Mouse (Mus musculus) small intestine, adult 2 months (tissue): ENCODE data around the gene Mthfr. TPM values are rescaled to one million over a fixed set of nuclear protein-coding genes. Genes with fewer than 3 reads are reported as not detected.

Experiments
- H3K27ac ChIP-seq: fragments of 200-500 bp; 2 replicates; pipeline ENCODE4 v1.5.1; 2012; ENCODE audit warnings: low read depth, low read length, control low read depth, inconsistent platforms; ENCODE audit not compliant: insufficient read depth
- H3K27me3 ChIP-seq: fragments of 200-500 bp; 2 replicates; pipeline ENCODE4 v1.6.1; 2012; ENCODE audit warnings: mild to moderate bottlenecking, moderate library complexity, low read length, inconsistent platforms; ENCODE audit not compliant: control insufficient read depth, insufficient read depth
- H3K36me3 ChIP-seq: fragments of 200-500 bp; 2 replicates; pipeline ENCODE4 v1.6.1; 2012; ENCODE audit warnings: mild to moderate bottlenecking, low read length, control low read depth, inconsistent platforms; ENCODE audit not compliant: control insufficient read depth, insufficient read depth
- H3K4me1 ChIP-seq: fragments of 200-500 bp; 2 replicates; pipeline ENCODE4 v1.6.1; 2012; ENCODE audit warnings: low read length, inconsistent platforms, mixed read lengths; ENCODE audit not compliant: control insufficient read depth, insufficient read depth, insufficient read length
- H3K4me3 ChIP-seq: fragments of 200-500 bp; 2 replicates; pipeline ENCODE4 v1.5.1; 2012; ENCODE audit warnings: low read depth, mild to moderate bottlenecking, control low read depth, inconsistent platforms, low read length, moderate library complexity
- CTCF ChIP-seq: fragments of 200-500 bp; IDR thresholded peaks from 2 replicates; pipeline ENCODE4 v1.5.1; 2012; ENCODE audit warnings: low read depth, mild to moderate bottlenecking, control low read depth, inconsistent platforms, low read length, moderate library complexity, mixed read lengths; ENCODE audit not compliant: insufficient replicate concordance, insufficient read length; ENCODE audit errors: extremely low read depth
- POLR2A ChIP-seq: fragments of 200-500 bp; IDR thresholded peaks from 2 replicates; pipeline ENCODE4 v1.6.1; 2012; ENCODE audit warnings: low read depth, mild to moderate bottlenecking, control low read depth, inconsistent platforms, low read length, moderate library complexity
- WGBS: fragments of 180-500 bp; shearing (Covaris S2); methylation state at CpG from one replicate; pipeline ENCODE4 v1.1.7; 2018; 5-methylcytosine and 5-hydroxymethylcytosine counted together
- polyA plus RNA-seq: library from polyadenylated mRNA; depleted of rRNA; stranded (reverse); fragments of >200 nt; gene quantifications from 2 replicates; pipeline ENCODE4 v1.2.3, GENCODE M21; 2012

The Mthfr gene
- polyA plus RNA-seq, 1 experiment = 8.8 TPM

DNA sequence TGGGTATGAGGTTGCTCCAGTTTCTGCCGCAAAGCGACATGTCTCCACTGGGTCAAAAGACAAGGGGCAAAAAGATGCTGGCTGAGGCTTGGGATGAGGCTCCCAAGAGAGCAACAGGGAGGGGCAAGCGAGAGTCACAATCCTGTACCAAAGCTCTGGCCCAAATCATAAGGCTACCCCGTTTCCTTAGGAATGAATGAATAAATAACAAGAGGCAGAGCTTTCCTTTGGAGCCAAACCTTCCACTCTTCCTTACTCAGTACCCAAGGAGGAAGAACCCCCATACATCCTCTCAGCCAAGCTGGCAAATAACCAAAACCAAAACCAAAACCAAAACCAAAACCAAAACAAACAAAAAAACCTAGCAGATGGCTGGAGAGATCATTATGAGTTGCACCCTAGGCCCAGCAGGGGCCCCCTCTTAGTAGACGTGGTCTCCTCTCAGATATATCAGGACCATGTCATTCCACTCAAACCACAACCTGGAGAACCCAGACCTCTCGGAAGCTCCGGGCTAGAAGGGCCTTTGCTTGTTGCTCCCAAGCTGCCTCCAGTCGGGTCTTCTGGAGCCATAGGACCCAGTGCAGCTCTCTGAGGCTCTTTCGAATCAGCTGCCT lies 30.8 kb downstream of the Mthfr start:
- H3K27me3 ChIP-seq = no peaks in the 10 kb centered on the region
- H3K36me3 ChIP-seq = no peaks in the 10 kb centered on the region
- 71% methylated on average over 9 of the region's 9 CpGs for WGBS
- no peaks in the 10 kb centered on the region; the same call in 1 of the 2 replicates for H3K4me1 ChIP-seq
- TF ChIP-seq CTCF (no peak), POLR2A (no peak)
- 0 out of 2 replicates have a peak overlapping the region, but pooled peaks have one; percentile 12 for H3K27ac ChIP-seq
- H3K4me3 ChIP-seq = no peak overlapping the region

DNA sequence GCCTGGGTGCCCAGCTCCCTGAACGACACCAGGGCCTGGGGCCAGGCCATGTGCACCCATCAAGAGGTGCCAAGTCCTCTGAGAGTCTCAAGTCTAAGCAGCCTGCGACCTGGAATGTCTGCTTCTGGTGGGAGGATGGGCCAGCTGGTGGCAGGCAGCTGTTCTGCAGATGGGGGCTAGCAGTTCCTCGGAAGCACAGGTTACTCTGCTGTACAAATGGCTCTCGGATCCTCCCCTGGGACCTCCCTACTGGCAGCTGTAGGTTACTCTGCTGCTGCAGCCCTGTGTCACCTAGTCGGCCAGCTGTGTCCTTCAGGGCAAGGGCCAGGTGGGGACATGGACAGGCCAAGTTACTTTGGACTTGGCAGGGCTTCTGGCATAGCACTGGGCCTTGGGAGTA lies 32.6 kb downstream of the Mthfr start:
- no peaks in the 10 kb centered on the region for H3K27me3 ChIP-seq
- no peak overlapping the region for H3K4me3 ChIP-seq
- WGBS = 56% methylated on average over 5 of the region's 5 CpGs
- no peaks in the 10 kb centered on the region; the same call in 1 of the 2 replicates for H3K4me1 ChIP-seq
- no peak overlapping the region for H3K27ac ChIP-seq
- H3K36me3 ChIP-seq = no peaks in the 10 kb centered on the region
- TF ChIP-seq POLR2A (no peak), CTCF (no peak)

- Histone ChIP-seq H3K36me3 (no peaks in the 10 kb centered on the region), H3K4me1 (no peaks in the 10 kb centered on the region; the same call in 1 of the 2 replicates), H3K4me3 (peak overlapping the region; percentile 60), H3K27me3 (no peaks in the 10 kb centered on the region), H3K27ac (no peak overlapping the region)
- TF ChIP-seq POLR2A (no peak), CTCF (peak; percentile 4; the same call in 1 of the 2 replicates)
- WGBS = 29% methylated on average over 17 of the region's 17 CpGs
These were observed 35.8 kb downstream of the Mthfr start for GRCm38 (mm10) chr4:148074521-148075189.

DNA sequence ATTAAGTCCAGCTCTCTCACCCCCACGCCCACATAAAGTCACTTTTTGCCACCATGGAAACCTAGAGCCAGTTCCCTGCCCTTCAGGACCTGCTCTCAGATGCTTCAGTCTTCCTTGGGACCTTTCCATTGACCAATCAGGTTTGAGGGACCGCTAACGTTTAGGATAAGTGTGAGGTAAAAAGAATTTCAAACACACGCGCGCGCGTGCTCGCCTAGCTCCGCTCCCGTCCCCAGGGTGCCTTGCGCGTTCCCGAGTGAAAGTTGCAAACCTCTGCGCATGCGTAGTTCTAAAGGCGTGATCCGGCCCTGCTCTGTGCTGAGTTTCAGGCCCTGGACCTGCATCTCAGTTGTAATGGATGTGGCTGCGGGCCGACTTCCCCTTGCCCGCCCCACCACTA lies 36.4 kb downstream of the Mthfr start:
- H3K36me3 ChIP-seq = peaks cover 6% of the 10 kb centered on the region; the same call in 1 of the 2 replicates
- peak overlapping the region; percentile 60 for H3K4me3 ChIP-seq
- no peak overlapping the region for H3K27ac ChIP-seq
- TF ChIP-seq POLR2A (no peak), CTCF (no peak)
- no peaks in the 10 kb centered on the region for H3K27me3 ChIP-seq
- 31% methylated on average over 21 of the region's 21 CpGs for WGBS
- H3K4me1 ChIP-seq = no peaks in the 10 kb centered on the region

DNA sequence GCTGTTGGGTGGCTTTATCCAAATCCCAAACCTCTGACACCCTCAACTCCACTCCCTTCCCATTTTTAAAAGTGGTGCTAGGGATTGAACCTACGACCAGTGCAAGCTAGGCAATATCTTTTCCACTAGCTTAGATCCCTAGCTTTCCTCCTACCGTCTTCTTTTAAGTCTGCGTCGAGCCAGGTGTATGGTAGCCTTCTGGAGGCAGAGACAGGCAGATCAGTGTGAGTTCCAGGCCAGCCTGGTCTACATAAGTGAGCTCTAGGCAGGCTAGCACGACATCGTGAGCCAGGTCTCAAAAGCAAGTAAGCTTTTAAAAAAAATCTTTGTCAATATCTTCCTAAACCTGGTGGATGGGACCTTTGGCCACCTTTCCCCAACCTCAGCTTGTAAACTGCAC lies 37.0 kb downstream of the Mthfr start:
- H3K27me3 ChIP-seq = no peaks in the 10 kb centered on the region
- no peak overlapping the region for H3K27ac ChIP-seq
- H3K4me1 ChIP-seq = no peaks in the 10 kb centered on the region
- H3K4me3 ChIP-seq = no peak overlapping the region
- peaks cover 7% of the 10 kb centered on the region; the same call in 1 of the 2 replicates for H3K36me3 ChIP-seq
- no peak for TF ChIP-seq POLR2A
- no peak for TF ChIP-seq CTCF
- WGBS = 83% methylated on average over 6 of the region's 6 CpGs

- 72% methylated on average over 6 of the region's 6 CpGs for WGBS
- H3K27me3 ChIP-seq = no peaks in the 10 kb centered on the region
- no peak overlapping the region for H3K27ac ChIP-seq
- 0 out of 2 replicates have a peak, but pooled peaks cover 5% of the 10 kb centered on the region for H3K4me1 ChIP-seq
- TF ChIP-seq POLR2A (no peak), CTCF (no peak)
- no peak overlapping the region for H3K4me3 ChIP-seq
- peaks cover 13% of the 10 kb centered on the region for H3K36me3 ChIP-seq
These were observed 40.3 kb downstream of the Mthfr start for GRCm38 (mm10) chr4:148079212-148079611.

DNA sequence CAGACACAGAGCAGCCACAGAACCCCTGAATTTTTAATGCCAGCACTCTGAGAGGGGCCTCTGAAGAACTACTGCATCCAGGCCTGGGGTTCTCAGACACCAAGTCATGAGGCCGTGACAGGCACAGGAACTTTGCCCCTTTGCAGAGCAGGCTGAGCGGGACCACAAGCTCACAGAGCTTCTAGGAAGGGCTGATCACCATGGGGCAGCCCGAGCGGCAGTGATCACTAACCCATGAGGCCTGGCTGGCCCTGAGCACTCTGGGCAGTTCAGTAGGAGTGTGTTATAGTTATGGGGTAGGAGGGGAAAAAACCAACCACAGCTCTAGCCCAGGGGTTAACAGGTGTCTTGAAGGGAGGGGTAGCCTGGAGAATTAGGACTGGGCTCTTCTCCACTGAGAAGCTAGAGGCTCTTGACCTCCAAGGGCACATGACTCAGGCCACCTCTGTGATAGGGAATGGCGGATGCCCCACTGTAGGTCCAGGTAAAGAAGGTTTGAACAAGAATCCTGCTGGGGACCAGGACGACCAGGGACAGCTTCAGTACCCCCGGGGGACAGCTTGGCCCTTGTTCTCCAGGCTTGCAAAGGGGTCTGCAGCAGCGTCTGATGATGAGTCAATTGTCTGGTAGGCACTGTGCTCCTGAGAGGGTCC lies 41.2 kb downstream of the Mthfr start:
- H3K36me3 ChIP-seq = peaks cover 13% of the 10 kb centered on the region
- no peaks in the 10 kb centered on the region for H3K27me3 ChIP-seq
- 89% methylated on average over 8 of the region's 8 CpGs for WGBS
- H3K4me3 ChIP-seq = no peak overlapping the region
- no peak overlapping the region for H3K27ac ChIP-seq
- peaks cover 7% of the 10 kb centered on the region; the same call in 1 of the 2 replicates for H3K4me1 ChIP-seq
- TF ChIP-seq POLR2A (no peak), CTCF (no peak)
